Mouse (Mus musculus): ENCODE measurements around the gene Trio. TPM values are rescaled to one million over a fixed set of nuclear protein-coding genes. Genes with fewer than 3 reads are reported as not detected.
A peak's percentile ranks its signal among the peaks of the same experiment; 100 is the strongest.

The Trio gene
- total RNA-seq, 1 experiment from 2014 or later: 16.9 TPM

- no peak for ATAC-seq (replicated peaks; ENCODE audit: low read depth, poor library complexity, severe bottlenecking)
Observed at GRCm38 (mm10) chr15:27995421-27995820, 30.2 kb downstream of the Trio start.

DNA sequence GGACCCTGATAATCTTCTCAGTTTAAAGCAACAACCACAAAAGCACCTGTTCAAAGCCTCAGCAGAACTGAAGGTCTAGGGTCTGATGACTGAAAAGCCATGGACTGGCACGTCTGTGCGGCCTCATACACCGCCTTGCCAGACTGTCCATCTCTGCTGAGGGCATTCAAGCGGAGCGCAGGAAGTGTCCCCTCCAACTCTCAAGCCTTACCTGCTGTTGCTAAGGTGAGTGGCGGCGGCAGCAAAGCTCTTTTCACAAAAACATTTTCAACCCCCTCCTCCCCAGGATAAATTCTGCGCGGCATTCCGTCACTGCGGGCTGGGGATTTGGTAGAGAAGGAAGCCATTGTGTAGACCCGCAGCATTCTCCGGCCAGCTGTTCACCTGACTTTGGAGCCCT, 30.8 kb downstream of the Trio start:
- no peak for ATAC-seq (replicated peaks; ENCODE audit: low read depth, poor library complexity, severe bottlenecking)

- ATAC-seq (replicated peaks; ENCODE audit: low read depth, poor library complexity, severe bottlenecking): no peak
Observed at GRCm38 (mm10) chr15:27993528-27993927, 32.1 kb downstream of the Trio start.

DNA sequence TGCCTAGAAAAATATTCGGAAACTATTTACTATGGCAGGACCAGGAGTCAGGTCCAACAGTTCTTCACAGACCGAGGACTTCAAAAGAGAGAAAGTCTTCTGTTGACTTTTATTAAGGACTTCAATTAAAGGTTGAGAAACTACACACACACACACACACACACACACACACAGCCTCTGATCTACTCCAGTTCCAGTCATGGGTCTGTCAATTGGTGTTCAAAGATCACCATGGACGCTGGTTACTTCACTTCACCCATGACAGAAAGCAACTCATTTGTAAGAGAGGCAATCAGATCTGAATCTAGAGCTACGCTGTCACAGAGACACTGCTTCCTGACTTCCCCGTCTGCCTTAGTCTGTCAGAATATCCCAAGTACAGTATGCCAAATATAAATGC, 33.1 kb downstream of the Trio start:
- no peak for ATAC-seq (replicated peaks; ENCODE audit: low read depth, poor library complexity, severe bottlenecking)

- ATAC-seq (replicated peaks; ENCODE audit: low read depth, poor library complexity, severe bottlenecking): no peak
Observed at GRCm38 (mm10) chr15:27991892-27992593, 33.6 kb downstream of the Trio start.

DNA sequence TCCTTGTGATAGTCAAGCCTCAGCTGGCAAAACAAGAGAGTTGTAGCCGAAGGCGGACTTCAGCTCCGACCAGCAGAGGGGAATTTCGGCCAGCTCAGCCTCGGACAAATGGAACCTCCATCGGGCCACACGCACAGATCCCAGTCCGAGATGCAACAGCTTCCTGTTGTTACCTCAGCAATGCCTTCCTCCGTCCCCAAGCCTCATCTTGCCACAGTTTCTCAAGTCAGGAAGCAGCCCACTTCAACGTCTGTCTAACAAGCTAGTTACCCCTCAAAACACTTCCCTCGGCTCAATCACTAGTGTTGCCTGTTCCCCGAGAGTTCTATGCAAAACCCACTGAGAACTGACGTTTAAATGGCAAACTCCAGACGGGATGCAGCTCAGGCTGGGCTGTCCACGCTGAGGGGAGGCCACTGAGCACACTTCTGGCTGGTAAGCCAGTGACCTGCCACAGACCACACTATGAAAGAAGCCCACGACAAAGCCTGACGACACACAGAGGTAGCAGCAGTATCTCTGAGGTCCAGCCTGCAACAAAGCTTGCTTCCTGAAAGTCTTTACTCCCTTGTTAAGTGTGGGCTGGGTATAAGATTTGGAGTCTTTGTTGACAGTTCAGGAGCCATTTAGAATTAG, 34.5 kb downstream of the Trio start:
- peak; percentile 24; the same call in 1 of the 2 replicates for ATAC-seq (replicated peaks; ENCODE audit: low read depth, poor library complexity, severe bottlenecking)

DNA sequence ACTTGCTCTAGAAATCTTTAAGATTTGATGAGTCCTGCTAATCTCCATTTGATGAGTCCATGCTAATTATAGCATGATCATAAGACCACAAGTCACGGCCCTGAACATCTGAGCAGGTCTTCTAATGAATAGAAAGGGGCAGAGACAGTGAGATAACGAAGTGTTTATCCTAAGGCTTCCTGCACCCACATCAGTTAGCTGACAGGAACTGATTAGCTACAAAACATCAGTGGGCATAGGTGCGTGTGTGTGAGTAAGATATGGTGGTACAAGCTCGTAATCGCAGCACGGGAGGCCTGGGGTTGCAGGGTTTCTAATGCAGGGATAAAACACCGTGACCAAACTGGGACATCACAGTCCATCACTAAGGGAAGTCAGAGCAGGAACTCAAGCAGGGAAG, 37.7 kb downstream of the Trio start:
- peak; percentile 43 for ATAC-seq (replicated peaks; ENCODE audit: low read depth, poor library complexity, severe bottlenecking)

DNA sequence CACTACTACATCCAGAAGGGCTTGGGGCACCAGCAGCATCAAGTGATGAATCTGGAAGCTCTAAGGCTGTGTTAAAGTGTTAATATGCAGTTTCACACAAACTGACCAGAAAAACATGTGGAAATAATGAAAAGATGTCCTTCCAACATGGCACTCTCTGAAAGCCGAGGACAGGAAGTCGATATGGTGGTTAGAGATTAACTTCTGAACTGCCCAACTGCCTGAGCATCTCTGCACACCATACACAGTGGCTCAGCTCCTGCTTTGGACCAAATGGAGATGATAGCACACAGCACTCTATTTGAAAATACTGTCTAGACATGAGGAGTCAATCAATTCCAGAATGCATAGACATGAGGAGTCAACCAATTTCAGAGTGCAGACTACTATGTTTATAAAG, 40.8 kb downstream of the Trio start:
- ATAC-seq (replicated peaks; ENCODE audit: low read depth, poor library complexity, severe bottlenecking): no peak

GRCm38 (mm10) chr15:27981764-27982500, 43.7 kb downstream of the Trio start:
- ATAC-seq (replicated peaks; ENCODE audit: low read depth, poor library complexity, severe bottlenecking): 0 out of 2 replicates have a peak, but pooled peaks have one; percentile 32

DNA sequence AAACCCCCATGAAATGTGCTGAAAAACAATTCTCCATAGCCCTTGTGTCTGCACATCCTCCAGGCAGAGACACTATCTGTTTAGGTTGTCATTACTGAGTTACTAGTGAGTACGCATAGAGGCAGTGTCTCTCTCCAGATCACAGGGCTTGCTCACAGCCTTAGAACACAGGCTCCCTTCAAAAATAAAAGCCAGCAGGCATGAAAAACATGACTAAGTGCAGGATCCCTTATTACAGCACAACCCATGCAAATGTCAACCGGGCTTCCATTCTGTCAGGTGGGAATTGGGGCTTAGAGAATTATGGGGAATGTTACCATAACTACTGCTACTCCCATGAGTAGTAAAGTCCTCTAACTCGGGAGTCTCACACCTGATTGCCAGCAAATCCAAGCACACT, 44.4 kb downstream of the Trio start:
- no peak for ATAC-seq (replicated peaks; ENCODE audit: low read depth, poor library complexity, severe bottlenecking)

- no peak for ATAC-seq (replicated peaks; ENCODE audit: low read depth, poor library complexity, severe bottlenecking)
Observed at GRCm38 (mm10) chr15:27980436-27980835, 45.2 kb downstream of the Trio start.

GRCm38 (mm10) chr15:27976950-27977349, 48.7 kb downstream of the Trio start:
- peak; percentile 71 for ATAC-seq (replicated peaks; ENCODE audit: low read depth, poor library complexity, severe bottlenecking)

- ATAC-seq (replicated peaks; ENCODE audit: low read depth, poor library complexity, severe bottlenecking): no peak
Observed at GRCm38 (mm10) chr15:27976366-27976765, 49.3 kb downstream of the Trio start.

GRCm38 (mm10) chr15:27974637-27975036, 51.0 kb downstream of the Trio start:
- peak; percentile 69 for ATAC-seq (replicated peaks; ENCODE audit: low read depth, poor library complexity, severe bottlenecking)

DNA sequence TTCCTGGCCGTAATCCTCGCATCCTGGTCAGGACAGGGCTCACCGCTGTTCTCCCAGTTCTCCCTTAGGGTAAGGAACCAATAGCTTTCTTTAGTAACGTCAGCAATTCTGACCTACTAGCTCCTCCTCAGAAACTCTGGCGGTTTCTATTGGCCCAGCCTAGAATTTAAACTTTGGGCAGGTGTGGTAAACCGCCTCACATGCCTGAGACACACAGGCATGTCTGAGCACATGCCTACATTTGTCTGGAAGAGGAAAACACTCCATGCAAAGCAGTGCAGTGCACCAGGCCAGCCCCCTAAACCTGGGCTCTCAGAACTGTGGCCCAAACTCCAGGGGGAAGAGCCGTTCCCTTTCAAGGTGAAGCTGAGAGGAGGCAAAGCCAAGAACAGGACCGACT, 57.5 kb downstream of the Trio start:
- no peak for ATAC-seq (replicated peaks; ENCODE audit: low read depth, poor library complexity, severe bottlenecking)

GRCm38 (mm10) chr15:27967128-27967876, 58.3 kb downstream of the Trio start:
- ATAC-seq (replicated peaks; ENCODE audit: low read depth, poor library complexity, severe bottlenecking): no peak

GRCm38 (mm10) chr15:27964877-27965276, 60.8 kb downstream of the Trio start:
- peak; percentile 56 for ATAC-seq (replicated peaks; ENCODE audit: low read depth, poor library complexity, severe bottlenecking)

DNA sequence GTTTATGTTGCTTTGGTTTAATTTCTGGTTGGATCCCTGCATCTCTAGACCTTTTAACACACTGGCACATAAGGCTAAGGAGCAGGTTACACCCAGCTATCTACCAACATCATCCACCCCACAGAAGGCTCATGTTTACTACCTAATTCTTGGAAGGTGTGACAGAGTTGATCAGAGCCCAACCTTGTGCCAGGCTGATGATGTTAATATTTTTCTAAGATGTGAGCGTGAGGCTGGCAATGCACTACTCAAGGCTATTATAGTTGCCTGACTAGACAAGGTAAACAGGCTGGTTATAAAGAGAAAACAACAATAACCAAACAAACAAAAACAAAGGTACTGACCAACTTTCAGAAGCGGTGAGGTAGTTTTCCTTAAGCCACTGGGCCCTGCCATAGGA, 62.1 kb downstream of the Trio start:
- ATAC-seq (replicated peaks; ENCODE audit: low read depth, poor library complexity, severe bottlenecking): no peak

GRCm38 (mm10) chr15:27960642-27961041, 65.0 kb downstream of the Trio start:
- peak; percentile 29; the same call in 1 of the 2 replicates for ATAC-seq (replicated peaks; ENCODE audit: low read depth, poor library complexity, severe bottlenecking)

DNA sequence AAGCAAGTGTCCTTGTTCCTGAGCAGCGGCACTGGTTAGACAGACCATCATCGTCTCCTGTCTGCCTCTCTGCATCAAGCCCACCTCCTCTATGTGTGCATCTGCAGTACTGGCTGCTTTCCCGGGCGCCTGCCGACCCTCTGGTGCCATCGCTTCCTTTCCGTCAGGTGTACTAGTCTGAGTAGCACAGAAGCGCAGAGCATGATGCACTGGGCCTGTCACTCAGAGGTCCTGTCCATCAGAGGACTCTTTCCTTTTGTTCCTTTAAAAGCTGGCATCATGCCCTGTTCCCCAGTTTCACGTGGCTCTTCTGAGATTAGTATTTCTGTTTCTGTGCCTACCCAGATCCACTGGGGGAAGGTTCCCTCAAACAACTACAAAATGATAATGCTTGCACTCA, 67.8 kb downstream of the Trio start:
- ATAC-seq (replicated peaks; ENCODE audit: low read depth, poor library complexity, severe bottlenecking): no peak

Measured in common myeloid progenitor, adult 5-6 weeks (primary cell).